Mouse (Mus musculus): ENCODE measurements around the gene Ptger2. TPM values are rescaled to one million over a fixed set of nuclear protein-coding genes. Genes with fewer than 3 reads are reported as not detected.
A peak's percentile ranks its signal among the peaks of the same experiment; 100 is the strongest.

Ptger2 gene
- polyA plus RNA-seq, 1 experiment from 2014 or later, result 2.0 TPM

DNA sequence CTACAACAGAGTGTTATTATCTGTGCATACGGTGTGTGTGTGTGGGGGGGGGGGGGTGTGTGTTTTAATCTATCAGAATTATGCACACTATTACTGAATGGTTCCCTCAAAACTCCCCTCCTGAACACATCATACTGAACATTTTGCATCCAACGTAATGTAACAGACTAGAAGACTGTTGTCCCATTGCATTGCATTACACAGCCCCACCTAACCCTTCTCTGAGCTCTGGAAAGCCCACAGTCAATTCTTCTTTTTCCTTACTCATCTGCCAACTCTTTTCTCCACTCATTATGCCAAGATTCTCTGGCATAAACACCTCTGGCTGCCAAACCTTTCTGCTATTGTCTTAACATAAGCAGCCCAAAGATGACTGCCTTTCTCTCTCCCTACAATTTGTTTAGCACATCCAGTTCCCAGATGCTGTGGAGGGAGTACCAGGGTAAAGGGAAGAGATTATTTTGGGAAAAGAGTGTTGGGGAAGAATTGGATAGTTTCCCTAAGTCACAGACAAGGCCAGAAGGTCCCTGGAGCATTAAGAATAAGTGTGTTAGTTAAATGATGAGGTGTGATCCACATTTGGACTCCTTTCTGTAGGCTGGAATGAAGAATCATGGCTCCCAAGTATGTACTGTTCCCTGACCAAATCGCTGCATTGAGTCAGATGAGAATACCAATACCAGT, 12.2 kb downstream of the Ptger2 start:
- Histone ChIP-seq H3K4me1 (no peaks in the 10 kb centered on the region), H3K36me3 (no peaks in the 10 kb centered on the region), H3K27ac (no peak overlapping the region), H3K9ac (no peak overlapping the region), H3K27me3 (replicated peaks) (no peaks in the 10 kb centered on the region), H3K9me3 (no peaks in the 10 kb centered on the region), H3K4me3 (replicated peaks) (no peak overlapping the region), H3K4me2 (no peak overlapping the region)
- no peak for ATAC-seq (ENCODE audit: insufficient read depth, low FRiP score, low read depth)
- 79% methylated on average over 3 of the region's 3 CpGs for WGBS

DNA sequence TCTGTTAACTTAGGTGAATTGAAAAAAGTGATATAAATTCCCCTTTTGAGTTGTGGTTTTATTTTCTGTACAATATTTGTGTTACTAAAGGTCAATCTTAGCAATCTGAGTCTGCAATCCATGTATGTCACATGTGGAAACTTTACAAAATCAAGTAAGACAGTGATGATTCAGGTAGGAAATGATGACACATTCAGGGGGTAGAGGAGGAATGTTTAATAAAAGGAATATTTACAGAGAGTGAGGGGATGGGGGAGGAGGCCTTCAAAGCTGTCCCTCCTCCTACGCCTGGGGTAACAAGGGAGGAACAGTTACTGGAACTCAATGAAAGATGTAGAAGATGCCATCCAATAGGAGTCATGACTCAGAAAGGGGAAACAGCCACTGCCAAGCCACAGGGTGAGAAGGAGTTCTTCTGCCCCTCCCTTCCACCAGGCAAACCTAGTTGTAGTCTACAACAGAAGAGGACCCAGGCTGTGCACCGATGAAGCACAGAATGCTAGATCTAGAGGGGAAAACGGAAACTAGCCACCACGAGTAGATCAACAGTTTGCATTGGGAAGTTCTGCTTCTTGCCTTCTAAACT, 17.8 kb downstream of the Ptger2 start:
- no peak for ATAC-seq (ENCODE audit: insufficient read depth, low FRiP score, low read depth)
- no peak overlapping the region for H3K9ac ChIP-seq
- no peaks in the 10 kb centered on the region for H3K36me3 ChIP-seq
- WGBS, result 78% methylated on average over 4 of the region's 4 CpGs
- H3K4me2 ChIP-seq, result no peak overlapping the region
- no peak overlapping the region for H3K4me3 ChIP-seq (replicated peaks)
- H3K27ac ChIP-seq, result no peak overlapping the region
- H3K27me3 ChIP-seq (replicated peaks), result no peaks in the 10 kb centered on the region
- no peaks in the 10 kb centered on the region for H3K9me3 ChIP-seq
- no peaks in the 10 kb centered on the region for H3K4me1 ChIP-seq

- Histone ChIP-seq H3K27ac (no peak overlapping the region), H3K4me1 (no peaks in the 10 kb centered on the region), H3K4me3 (replicated peaks) (no peak overlapping the region), H3K36me3 (no peaks in the 10 kb centered on the region), H3K9me3 (no peaks in the 10 kb centered on the region), H3K4me2 (no peak overlapping the region), H3K9ac (no peak overlapping the region), H3K27me3 (replicated peaks) (no peaks in the 10 kb centered on the region)
- 69% methylated on average over 1 of the region's 1 CpGs for WGBS
- ATAC-seq (ENCODE audit: insufficient read depth, low FRiP score, low read depth), result no peak
Measured at GRCm38 (mm10) chr14:45009242-45009641, 21.2 kb downstream of the Ptger2 start.

DNA sequence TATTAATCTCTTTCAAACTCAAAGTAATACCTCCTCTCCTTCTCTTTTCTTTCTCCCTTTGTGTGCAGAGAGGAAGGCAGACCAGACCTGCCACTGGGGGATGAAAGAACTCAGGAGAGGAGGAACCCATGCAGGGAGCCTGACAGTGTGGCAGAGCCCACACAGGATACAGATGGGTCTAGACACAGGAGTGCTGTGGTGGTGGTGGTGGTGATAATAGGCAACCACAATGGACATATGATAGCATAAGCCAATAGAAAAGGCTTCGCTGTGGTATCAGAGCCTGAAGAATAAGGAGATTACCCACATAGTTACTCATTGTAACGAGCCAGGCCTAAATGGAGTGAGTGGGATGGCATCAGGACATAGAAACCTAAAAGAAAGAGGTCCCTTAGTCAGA, 23.3 kb downstream of the Ptger2 start:
- Histone ChIP-seq H3K4me1 (no peaks in the 10 kb centered on the region), H3K9me3 (no peaks in the 10 kb centered on the region), H3K4me3 (replicated peaks) (no peak overlapping the region), H3K4me2 (no peak overlapping the region), H3K27ac (no peak overlapping the region), H3K36me3 (no peaks in the 10 kb centered on the region), H3K27me3 (replicated peaks) (no peaks in the 10 kb centered on the region), H3K9ac (no peak overlapping the region)
- no peak for ATAC-seq (ENCODE audit: insufficient read depth, low FRiP score, low read depth)
- 73% methylated on average over 2 of the region's 2 CpGs for WGBS

DNA sequence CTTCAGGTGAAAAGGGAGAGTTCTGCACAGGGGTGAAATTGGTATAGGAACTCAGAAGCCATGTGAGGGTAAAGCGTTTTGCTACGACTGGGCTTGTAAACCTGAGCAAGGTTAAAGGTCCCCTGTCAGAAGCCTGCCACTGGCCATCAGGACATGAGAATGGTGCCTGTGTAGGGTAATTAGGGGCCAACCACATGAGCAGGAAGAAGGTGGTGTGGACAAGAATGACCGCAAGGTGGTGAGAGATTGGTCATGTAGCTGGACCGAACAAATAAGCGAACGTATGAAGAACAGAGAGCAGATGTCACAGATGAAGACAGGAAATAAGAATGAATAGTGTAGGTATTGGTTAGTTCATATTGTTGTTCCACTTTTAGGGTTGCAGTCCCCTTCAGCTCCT, 23.7 kb downstream of the Ptger2 start:
- no peaks in the 10 kb centered on the region for H3K9me3 ChIP-seq
- H3K4me3 ChIP-seq (replicated peaks), result no peak overlapping the region
- no peak for ATAC-seq (ENCODE audit: insufficient read depth, low FRiP score, low read depth)
- no peaks in the 10 kb centered on the region for H3K4me1 ChIP-seq
- no peaks in the 10 kb centered on the region for H3K27me3 ChIP-seq (replicated peaks)
- H3K27ac ChIP-seq, result no peak overlapping the region
- no peaks in the 10 kb centered on the region for H3K36me3 ChIP-seq
- H3K4me2 ChIP-seq, result no peak overlapping the region
- H3K9ac ChIP-seq, result no peak overlapping the region
- 88% methylated on average over 6 of the region's 6 CpGs for WGBS

DNA sequence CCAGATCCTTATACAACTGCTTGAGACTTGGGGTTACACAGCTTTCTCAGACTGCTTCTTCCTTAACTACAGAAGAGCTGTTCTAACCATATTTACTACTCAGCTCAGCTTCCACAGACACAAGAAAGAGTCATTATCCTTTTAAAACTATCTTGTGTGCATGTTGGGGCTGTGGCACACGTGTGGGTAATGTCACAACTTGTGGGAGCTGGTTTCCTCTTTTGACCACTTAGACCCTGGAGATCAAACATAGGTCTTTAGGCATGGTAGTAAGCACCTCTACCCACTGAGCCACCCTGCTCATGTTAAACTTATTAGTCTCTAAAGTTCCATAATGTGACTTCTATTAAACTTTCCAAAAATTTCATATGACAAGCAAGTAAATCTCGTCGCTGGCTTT, 33.6 kb downstream of the Ptger2 start:
- no peaks in the 10 kb centered on the region for H3K9me3 ChIP-seq
- no peak overlapping the region for H3K4me2 ChIP-seq
- no peak overlapping the region for H3K9ac ChIP-seq
- no peaks in the 10 kb centered on the region for H3K4me1 ChIP-seq
- 86% methylated on average over 3 of the region's 3 CpGs for WGBS
- no peak for ATAC-seq (ENCODE audit: insufficient read depth, low FRiP score, low read depth)
- no peaks in the 10 kb centered on the region for H3K36me3 ChIP-seq
- no peak overlapping the region for H3K27ac ChIP-seq
- H3K27me3 ChIP-seq (replicated peaks), result no peaks in the 10 kb centered on the region
- H3K4me3 ChIP-seq (replicated peaks), result no peak overlapping the region

DNA sequence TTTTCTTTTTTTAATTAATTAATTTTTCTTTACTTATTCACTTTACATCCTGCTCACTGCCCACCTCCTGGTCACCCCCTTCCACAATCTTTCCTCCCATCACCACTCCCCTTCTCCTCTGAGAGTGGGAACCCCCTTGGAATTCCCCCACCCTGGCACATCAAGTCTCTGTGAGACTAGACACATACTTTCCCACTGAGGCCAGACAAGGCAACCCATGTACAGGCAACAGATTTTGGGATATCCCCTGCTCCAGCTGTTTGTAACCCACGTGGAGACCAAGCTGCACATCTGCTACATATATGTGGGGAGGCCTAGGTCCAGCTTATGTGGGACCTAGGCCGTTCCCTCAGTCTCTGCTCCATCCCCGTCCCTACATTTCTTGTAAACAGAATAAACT, 46.3 kb downstream of the Ptger2 start:
- Histone ChIP-seq H3K9ac (no peak overlapping the region), H3K4me2 (no peak overlapping the region), H3K4me3 (replicated peaks) (no peak overlapping the region), H3K36me3 (no peaks in the 10 kb centered on the region), H3K27me3 (replicated peaks) (no peaks in the 10 kb centered on the region), H3K9me3 (no peaks in the 10 kb centered on the region), H3K4me1 (no peaks in the 10 kb centered on the region), H3K27ac (no peak overlapping the region)
- 83% methylated on average over 3 of the region's 3 CpGs for WGBS
- no peak for ATAC-seq (ENCODE audit: insufficient read depth, low FRiP score, low read depth)

GRCm38 (mm10) chr14:45036579-45036978, 48.6 kb downstream of the Ptger2 start:
- H3K9me3 ChIP-seq, result no peaks in the 10 kb centered on the region
- WGBS, result 90% methylated on average over 1 of the region's 1 CpGs
- H3K36me3 ChIP-seq, result no peaks in the 10 kb centered on the region
- H3K27ac ChIP-seq, result no peak overlapping the region
- no peaks in the 10 kb centered on the region for H3K4me1 ChIP-seq
- no peaks in the 10 kb centered on the region for H3K27me3 ChIP-seq (replicated peaks)
- no peak overlapping the region for H3K9ac ChIP-seq
- no peak overlapping the region for H3K4me3 ChIP-seq (replicated peaks)
- no peak overlapping the region for H3K4me2 ChIP-seq
- ATAC-seq (ENCODE audit: insufficient read depth, low FRiP score, low read depth), result no peak

GRCm38 (mm10) chr14:45038052-45038451, 50.1 kb downstream of the Ptger2 start:
- no peaks in the 10 kb centered on the region for H3K9me3 ChIP-seq
- no peak overlapping the region for H3K9ac ChIP-seq
- H3K27ac ChIP-seq, result no peak overlapping the region
- no peak for ATAC-seq (ENCODE audit: insufficient read depth, low FRiP score, low read depth)
- no peaks in the 10 kb centered on the region for H3K27me3 ChIP-seq (replicated peaks)
- H3K4me3 ChIP-seq (replicated peaks), result no peak overlapping the region
- no peak overlapping the region for H3K4me2 ChIP-seq
- no peaks in the 10 kb centered on the region for H3K4me1 ChIP-seq
- no peaks in the 10 kb centered on the region for H3K36me3 ChIP-seq
- WGBS, result 81% methylated on average over 7 of the region's 7 CpGs

DNA sequence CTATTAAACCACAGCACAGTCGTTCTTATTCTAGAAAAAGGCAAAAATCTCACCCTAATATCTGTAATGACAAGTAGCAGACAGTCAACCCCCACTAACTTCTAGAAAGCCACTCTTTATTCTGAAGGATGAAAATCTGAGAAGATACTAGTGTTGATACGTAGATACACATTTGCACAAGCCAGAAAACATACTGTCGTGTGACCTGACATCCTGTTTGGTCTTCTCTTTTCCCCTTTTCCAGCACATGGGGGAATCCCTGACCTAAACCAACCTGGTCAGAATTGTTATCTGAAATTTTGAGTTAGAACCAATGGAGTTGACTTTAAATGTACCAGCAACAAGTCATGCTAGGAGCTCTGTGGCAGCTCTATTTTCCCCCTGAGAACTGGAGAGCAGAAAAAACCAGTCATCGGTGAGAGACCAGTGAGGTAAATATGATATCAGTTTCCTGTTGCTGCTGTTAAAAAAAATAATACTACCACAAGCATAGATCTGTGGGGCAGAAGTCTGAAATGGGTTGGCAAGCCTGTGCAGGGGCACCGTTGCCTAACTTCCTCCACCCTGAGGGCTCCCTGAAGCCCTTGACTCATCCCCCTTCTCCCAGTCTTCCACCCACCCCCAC, 53.0 kb downstream of the Ptger2 start:
- Histone ChIP-seq H3K9me3 (no peaks in the 10 kb centered on the region), H3K4me1 (no peaks in the 10 kb centered on the region), H3K27ac (no peak overlapping the region), H3K4me2 (no peak overlapping the region), H3K27me3 (replicated peaks) (no peaks in the 10 kb centered on the region), H3K36me3 (no peaks in the 10 kb centered on the region), H3K9ac (no peak overlapping the region), H3K4me3 (replicated peaks) (no peak overlapping the region)
- ATAC-seq (ENCODE audit: insufficient read depth, low FRiP score, low read depth), result no peak
- 82% methylated on average over 5 of the region's 5 CpGs for WGBS

- Histone ChIP-seq H3K27ac (no peak overlapping the region), H3K4me3 (replicated peaks) (no peak overlapping the region), H3K27me3 (replicated peaks) (no peaks in the 10 kb centered on the region), H3K9me3 (no peaks in the 10 kb centered on the region), H3K4me1 (0 out of 2 replicates have a peak, but pooled peaks cover 6% of the 10 kb centered on the region), H3K9ac (no peak overlapping the region), H3K4me2 (no peak overlapping the region), H3K36me3 (no peaks in the 10 kb centered on the region)
- no peak for ATAC-seq (ENCODE audit: insufficient read depth, low FRiP score, low read depth)
- 82% methylated on average over 2 of the region's 2 CpGs for WGBS
Measured at GRCm38 (mm10) chr14:45048128-45048527, 60.1 kb downstream of the Ptger2 start.

- ATAC-seq (ENCODE audit: insufficient read depth, low FRiP score, low read depth), result no peak
- no peaks in the 10 kb centered on the region for H3K36me3 ChIP-seq
- H3K4me1 ChIP-seq, result 0 out of 2 replicates have a peak, but pooled peaks cover 6% of the 10 kb centered on the region
- peak overlapping the region; percentile 78 for H3K27ac ChIP-seq
- WGBS, result 38% methylated on average over 7 of the region's 7 CpGs
- H3K9ac ChIP-seq, result no peak overlapping the region
- H3K4me3 ChIP-seq (replicated peaks), result no peak overlapping the region
- H3K27me3 ChIP-seq (replicated peaks), result no peaks in the 10 kb centered on the region
- no peaks in the 10 kb centered on the region for H3K9me3 ChIP-seq
- 0 out of 2 replicates have a peak overlapping the region, but pooled peaks have one; percentile 8 for H3K4me2 ChIP-seq
Measured at GRCm38 (mm10) chr14:45049689-45050418, 61.9 kb downstream of the Ptger2 start.

Data from stomach, embryonic 15.5 days (tissue).